ENCODE assay signal across 14 mouse cellular contexts in genomic region chr13:99212976-99213375, GRCm38 (mm10).
"Had no signal": no experiment of that assay in that cellular context is flagged by ENCODE, and none has a peak within 500 bp of the region (broad histone marks: within the 10 kb centered on the region; RNA-seq: fewer than 3 reads in every experiment).

No protein-coding gene starts in this region.

- H3K4me3 ChIP-seq: limb, embryonic 12.5 days; liver, embryonic 13.5 days; lung, embryonic 15.5 days; megakaryocyte, embryonic 14.5 days; midbrain, embryonic 12.5 days; stomach, embryonic 15.5 days had no signal

- H3K9ac ChIP-seq: limb, embryonic 12.5 days; liver, embryonic 13.5 days; liver, postnatal 0 days; lung, embryonic 15.5 days; midbrain, embryonic 12.5 days; stomach, embryonic 15.5 days had no signal

- H3K4me1 ChIP-seq: limb, embryonic 12.5 days; liver, embryonic 13.5 days; lung, embryonic 15.5 days; megakaryocyte, embryonic 14.5 days; stomach, embryonic 15.5 days had no signal

- H3K4me2 ChIP-seq: limb, embryonic 12.5 days; liver, embryonic 13.5 days; lung, embryonic 15.5 days; midbrain, embryonic 12.5 days; stomach, embryonic 15.5 days had no signal

- H3K27me3 ChIP-seq: limb, embryonic 12.5 days; liver, embryonic 13.5 days; lung, embryonic 15.5 days; midbrain, embryonic 12.5 days; stomach, embryonic 15.5 days had no signal

- DNase-seq: kidney, postnatal 25 days; liver; liver, embryonic 13.5 days; liver, postnatal 0 days; lung, postnatal 14 days; right cerebral cortex, postnatal 14 days; thymus, adult 2 months; thymus, postnatal 25 days had no signal

- H3K27ac ChIP-seq: limb, embryonic 12.5 days; liver, embryonic 13.5 days; lung, embryonic 15.5 days; macrophage; midbrain, embryonic 12.5 days; stomach, embryonic 15.5 days had no signal

- ATAC-seq: liver, postnatal 0 days had no signal

- H3K36me3 ChIP-seq: limb, embryonic 12.5 days; liver, embryonic 13.5 days; lung, embryonic 15.5 days; midbrain, embryonic 12.5 days; stomach, embryonic 15.5 days had no signal

- H3K9me3 ChIP-seq: limb, embryonic 12.5 days; liver, embryonic 13.5 days; lung, embryonic 15.5 days; midbrain, embryonic 12.5 days; stomach, embryonic 15.5 days had no signal
